Mouse (Mus musculus) CH12.LX (cell line): ENCODE measurements around the gene Fam227a. TPM values are rescaled to one million over a fixed set of nuclear protein-coding genes. Genes with fewer than 3 reads are reported as not detected.

Source experiments
- DNase-seq: peaks from one replicate; pipeline ENCODE4 v3.0.0-alpha.2; 2013; ENCODE audit errors: extremely low read depth
- H3K27ac ChIP-seq: 2 replicates; pipeline ENCODE4 v1.5.1; 2012; ENCODE audit warnings: low read depth, mild to moderate bottlenecking, control low read depth, moderate library complexity; ENCODE audit not compliant: insufficient read depth
- H3K27me3 ChIP-seq: replicated peaks from 2 replicates; pipeline ENCODE3; 2012; ENCODE audit warnings: inconsistent platforms
- H3K36me3 ChIP-seq, 2 experiments: replicated peaks in 1 of 2; 2 replicates each; pipeline versions ENCODE3 to v1.6.1; 2012; ENCODE audit warnings: inconsistent platforms in 1 of 2, low read length in 1 of 2, mild to moderate bottlenecking in 1 of 2, mixed read lengths in 1 of 2, moderate library complexity in 1 of 2; ENCODE audit not compliant: control insufficient read depth in 1 of 2, insufficient read depth in 1 of 2
- H3K4me1 ChIP-seq, 2 experiments: 2 replicates each; pipeline ENCODE4 v1.6.1; 2012; ENCODE audit warnings: inconsistent platforms in 1 of 2, moderate library complexity in 1 of 2; ENCODE audit not compliant: insufficient read depth in 2 of 2, control insufficient read depth in 1 of 2
- H3K4me2 ChIP-seq: 2 replicates; pipeline ENCODE4 v1.6.1; 2012; ENCODE audit warnings: low read depth, mild to moderate bottlenecking, control low read depth; ENCODE audit not compliant: poor library complexity, insufficient read depth, severe bottlenecking
- H3K4me3 ChIP-seq, 3 experiments: fragments of 150-350 bp in 1 of 3; sonication (generic) in 1 of 3; replicated peaks in 1 of 3; 2 replicates each; pipeline versions ENCODE3 to v1.5.1; 2011 to 2012; ENCODE audit warnings: low read depth in 2 of 3, low read length in 2 of 3, mild to moderate bottlenecking in 2 of 3, moderate library complexity in 2 of 3, control low read depth in 1 of 3, improper control_type of control experiment in 1 of 3, inconsistent platforms in 1 of 3, mixed read lengths in 1 of 3; ENCODE audit not compliant: poor library complexity in 1 of 3
- H3K79me2 ChIP-seq: replicated peaks from 2 replicates; pipeline ENCODE4 v1.6.1; 2012; ENCODE audit warnings: mild to moderate bottlenecking, moderate library complexity; ENCODE audit not compliant: control insufficient read depth, poor library complexity, insufficient read depth, severe bottlenecking; ENCODE audit errors: extremely low read depth
- H3K9ac ChIP-seq: 2 replicates; pipeline ENCODE4 v1.6.1; 2012; ENCODE audit warnings: low read depth, mild to moderate bottlenecking, control low read depth, moderate library complexity; ENCODE audit not compliant: insufficient read depth
- H3K9me3 ChIP-seq: replicated peaks from 2 replicates; pipeline ENCODE3; 2012; ENCODE audit warnings: low read length, inconsistent platforms, mixed read lengths
- BHLHE40 ChIP-seq: IDR thresholded peaks from 2 replicates; pipeline ENCODE4 v1.6.1; 2011; ENCODE audit warnings: mild to moderate bottlenecking, low read depth, low read length, improper control_type of control experiment
- E2F4 ChIP-seq: IDR thresholded peaks from 2 replicates; pipeline ENCODE4 v1.6.1; 2011; ENCODE audit warnings: low read depth, low read length, improper control_type of control experiment; ENCODE audit not compliant: insufficient replicate concordance
- ELF1 ChIP-seq: IDR thresholded peaks from 2 replicates; pipeline ENCODE4 v1.6.1; 2014; ENCODE audit warnings: low read depth, mild to moderate bottlenecking, inconsistent platforms, low read length, improper control_type of control experiment
- EP300 ChIP-seq: IDR thresholded peaks from 2 replicates; pipeline ENCODE4 v1.6.1; 2011; ENCODE audit warnings: low read length, improper control_type of control experiment
- JUN ChIP-seq: IDR thresholded peaks from 2 replicates; pipeline ENCODE4 v1.6.1; 2011; ENCODE audit warnings: low read depth, mild to moderate bottlenecking, low read length, improper control_type of control experiment, moderate library complexity; ENCODE audit not compliant: insufficient read depth
- MAX ChIP-seq: IDR thresholded peaks from 2 replicates; pipeline ENCODE4 v1.6.1; 2011; ENCODE audit warnings: low read length, improper control_type of control experiment
- MEF2A ChIP-seq: IDR thresholded peaks from 2 replicates; pipeline ENCODE4 v1.6.1; 2014; ENCODE audit warnings: low read depth, mild to moderate bottlenecking, inconsistent platforms, low read length, improper control_type of control experiment, borderline replicate concordance
- NELFE ChIP-seq: IDR thresholded peaks from 2 replicates; pipeline ENCODE4 v1.6.1; 2011; ENCODE audit warnings: low read depth, low read length, improper control_type of control experiment
- NRF1 ChIP-seq: IDR thresholded peaks from 2 replicates; pipeline ENCODE4 v1.6.1; 2014; ENCODE audit warnings: low read depth, mild to moderate bottlenecking, inconsistent platforms, low read length, improper control_type of control experiment, moderate library complexity
- POLR2A ChIP-seq: IDR thresholded peaks from 2 replicates; pipeline ENCODE4 v1.6.1; 2011; ENCODE audit warnings: low read depth, mild to moderate bottlenecking, improper control_type of control experiment, low read length
- POLR2AphosphoS2 ChIP-seq: IDR thresholded peaks from 2 replicates; pipeline ENCODE4 v1.6.1; 2011; ENCODE audit warnings: low read depth, low read length, improper control_type of control experiment
- RCOR1 ChIP-seq: conservative IDR thresholded peaks from 2 replicates; pipeline ENCODE4 v1.6.1; 2012; ENCODE audit warnings: low read depth, mild to moderate bottlenecking, inconsistent platforms, low read length, improper control_type of control experiment
- SMC3 ChIP-seq: IDR thresholded peaks from 2 replicates; pipeline ENCODE4 v1.6.1; 2011; ENCODE audit warnings: low read depth, low read length, improper control_type of control experiment
- TBP ChIP-seq: conservative IDR thresholded peaks from 2 replicates; pipeline ENCODE4 v1.6.1; 2011; ENCODE audit warnings: low read depth, low read length, improper control_type of control experiment
- TCF12 ChIP-seq: IDR thresholded peaks from 2 replicates; pipeline ENCODE4 v1.6.1; 2014; ENCODE audit warnings: low read depth, mild to moderate bottlenecking, inconsistent platforms, low read length, improper control_type of control experiment
- UBTF ChIP-seq: IDR thresholded peaks from 2 replicates; pipeline ENCODE4 v1.6.1; 2012; ENCODE audit warnings: low read depth, mild to moderate bottlenecking, inconsistent platforms, low read length, improper control_type of control experiment, moderate library complexity
- ZC3H11A ChIP-seq: IDR thresholded peaks from 2 replicates; pipeline ENCODE4 v1.6.1; 2012; ENCODE audit warnings: low read depth, mild to moderate bottlenecking, inconsistent platforms, low read length, improper control_type of control experiment
- ZKSCAN1 ChIP-seq: IDR thresholded peaks from 2 replicates; pipeline ENCODE4 v1.6.1; 2012; ENCODE audit warnings: low read depth, inconsistent platforms, low read length, improper control_type of control experiment, borderline replicate concordance
- ZMIZ1 ChIP-seq: IDR thresholded peaks from 2 replicates; pipeline ENCODE4 v1.6.1; 2012; ENCODE audit warnings: low read depth, mild to moderate bottlenecking, inconsistent platforms, low read length, improper control_type of control experiment
- ZNF384 ChIP-seq: IDR thresholded peaks from 2 replicates; pipeline ENCODE4 v1.6.1; 2012; ENCODE audit warnings: low read depth, low read length, improper control_type of control experiment, inconsistent platforms
- dilution Hi-C: fragments of 300-500 bp; cut with MboI; formaldehyde crosslinking; loops from 2 replicates; pipeline ENCODE4 v1.14.3; 2020; ENCODE audit warnings: low sequenced_read_pairs; ENCODE audit not compliant: extremely low pct_unique_long_range_greater_than_20kb, extremely low pct_ligation_motif_present
- in situ Hi-C: fragments of 300-500 bp; cut with MboI; formaldehyde crosslinking; loops from 3 replicates; pipeline ENCODE4 v1.14.3; 2019; ENCODE audit warnings: low sequenced_read_pairs, low pct_ligation_motif_present, low pct_unique_long_range_greater_than_20kb, mixed read lengths
- polyA plus RNA-seq: library from polyadenylated mRNA; unstranded; fragments of >175 nt; gene quantifications from 2 replicates; pipeline ENCODE4 v1.2.1, GENCODE M21; 2012; ENCODE audit warnings: low read depth; ENCODE audit not compliant: insufficient read length
- total RNA-seq, 2 experiments: library from RNA; depleted of rRNA; stranded (reverse); fragments of 300-350 nt in 1 of 2; fragments of >200 nt in 1 of 2; gene quantifications; 2 replicates each; pipeline ENCODE4 v1.2.3; 2012 to 2014

Fam227a gene
- total and polyA plus RNA-seq, 3 experiments, result 0.20 to 0.48 (median 0.42) TPM

DNA sequence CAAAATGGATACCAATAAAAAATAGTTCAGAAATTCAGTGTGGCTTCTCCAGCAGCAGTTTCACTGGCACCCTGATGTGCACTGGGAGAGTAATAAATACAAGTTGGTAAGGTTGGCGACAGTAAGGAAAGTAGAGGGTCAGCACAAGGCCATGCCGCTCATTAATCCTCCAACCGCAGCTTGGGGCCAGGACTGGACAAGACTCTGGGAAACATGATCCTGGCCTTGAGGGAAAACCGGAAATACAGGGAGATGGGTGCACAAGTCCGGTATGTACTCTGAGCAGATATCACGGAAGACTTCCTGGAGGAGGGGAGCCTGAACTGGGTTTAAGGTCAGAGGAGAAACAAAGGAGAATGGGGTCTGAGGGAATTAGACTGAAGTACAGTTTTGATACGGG lies 43.3 kb downstream of the Fam227a start:
- Histone ChIP-seq H3K4me2 (no peak overlapping the region), H3K27ac (no peak overlapping the region), H3K27me3 (no peaks in the 10 kb centered on the region), H3K9ac (no peak overlapping the region), H3K4me3 (no peak overlapping the region), H3K9me3 (no peaks in the 10 kb centered on the region), H3K36me3 (no peaks in the 10 kb centered on the region), H3K79me2 (no peaks in the 10 kb centered on the region)
- dilution Hi-C loops, result no loop called here
- TF ChIP-seq ZKSCAN1 (no peak), NRF1 (no peak), JUN (no peak), ZC3H11A (no peak), EP300 (no peak), BHLHE40 (no peak), POLR2AphosphoS2 (no peak), MAX (no peak), ZMIZ1 (no peak), TCF12 (no peak), ZNF384 (no peak), TBP (no peak), SMC3 (no peak), NELFE (no peak), UBTF (no peak), RCOR1 (no peak), MEF2A (no peak)
- TF ChIP-seq, all 38 proteins: peak for 0
- DNase-seq, result no peak
- H3K4me1 ChIP-seq, result peaks cover 0 to 2% of the 10 kb centered on the region in 2 experiments; a peak in 1 of 4 replicates
- in situ Hi-C loops, result no loop called here

DNA sequence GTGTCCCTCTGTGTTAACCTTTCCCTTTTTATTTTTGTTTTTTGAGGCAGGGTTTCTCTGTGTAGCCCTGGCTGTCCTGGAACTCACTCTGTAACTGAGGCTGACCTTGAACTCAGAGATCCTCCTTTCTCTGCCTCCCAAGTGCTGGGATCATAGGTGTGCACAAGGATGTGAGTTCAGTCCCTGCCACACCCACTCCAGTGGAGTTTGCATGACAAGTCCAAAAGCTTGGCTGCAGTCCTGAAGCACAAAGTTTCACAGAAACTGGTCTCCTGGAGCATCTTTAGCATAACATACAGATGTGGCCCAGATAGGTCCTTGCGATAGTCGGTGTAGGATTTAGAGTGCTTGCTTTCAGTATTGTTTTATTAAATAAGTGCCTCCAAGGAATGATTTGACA lies 49.5 kb downstream of the Fam227a start:
- Histone ChIP-seq H3K36me3 (no peaks in the 10 kb centered on the region), H3K79me2 (no peaks in the 10 kb centered on the region), H3K9me3 (peaks cover 7% of the 10 kb centered on the region), H3K4me3 (no peak overlapping the region), H3K9ac (no peak overlapping the region), H3K4me1 (no peaks in the 10 kb centered on the region), H3K27me3 (no peaks in the 10 kb centered on the region), H3K27ac (no peak overlapping the region), H3K4me2 (no peak overlapping the region)
- no peak for DNase-seq
- no peak for TF ChIP-seq TCF12
- no peak for TF ChIP-seq NELFE
- no peak for TF ChIP-seq E2F4
- TF ChIP-seq UBTF, result no peak
- TF ChIP-seq TBP, result no peak
- no peak for TF ChIP-seq ELF1
- no peak for TF ChIP-seq POLR2A
- TF ChIP-seq ZC3H11A, result no peak
- dilution Hi-C loops, result no loop called here
- in situ Hi-C loops, result no loop called here
